Mouse (Mus musculus): Measurements from ENCODE around the gene Tmem212. TPM values are rescaled to one million over a fixed set of nuclear protein-coding genes. Genes with fewer than 3 reads are reported as not detected.

The Tmem212 gene
- polyA plus RNA-seq, 1 experiment from 2014 or later: not detected

DNA sequence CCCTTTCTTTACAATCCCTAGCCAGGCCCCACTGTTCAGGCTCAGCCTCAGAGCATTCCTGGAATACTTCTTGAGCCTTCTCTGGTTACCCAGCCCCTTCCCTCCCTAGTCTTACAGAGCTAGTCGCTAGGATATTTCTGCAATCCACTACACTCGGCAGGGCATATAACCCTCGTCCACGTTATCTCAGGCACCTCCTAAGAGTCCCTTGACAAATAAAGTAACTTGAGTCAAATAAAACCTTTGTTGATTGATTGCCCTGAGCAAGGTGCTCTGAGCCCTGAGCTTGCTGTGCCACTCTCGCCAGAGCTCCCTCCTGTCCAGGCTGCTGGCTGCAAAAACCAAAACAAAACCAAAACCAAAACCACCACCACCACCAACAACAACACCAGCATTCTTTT is 37.0 kb downstream of the Tmem212 start:
- Histone ChIP-seq H3K9me3 (replicated peaks; ENCODE audit: control insufficient read depth, low read length) (no peaks in the 10 kb centered on the region), H3K27ac (ENCODE audit: low read length) (peak overlapping the region; percentile 92), H3K4me1 (ENCODE audit: control insufficient read depth, insufficient read depth, low read length) (peaks cover 55% of the 10 kb centered on the region), H3K9ac (ENCODE audit: low read length) (peak overlapping the region; percentile 31), H3K4me3 (ENCODE audit: low read length) (peak overlapping the region; percentile 31), H3K27me3 (ENCODE audit: control insufficient read depth, insufficient read depth, low read length) (no peaks in the 10 kb centered on the region), H3K36me3 (ENCODE audit: control insufficient read depth, insufficient read depth) (no peaks in the 10 kb centered on the region), H3K4me2 (ENCODE audit: low read depth, low read length) (peak overlapping the region; percentile 63)
- WGBS: 4% methylated on average over 5 of the region's 5 CpGs
- peak; percentile 62; the same call in 1 of the 2 replicates for ATAC-seq (replicated peaks; ENCODE audit: extremely low read depth, insufficient read depth, low FRiP score)

DNA sequence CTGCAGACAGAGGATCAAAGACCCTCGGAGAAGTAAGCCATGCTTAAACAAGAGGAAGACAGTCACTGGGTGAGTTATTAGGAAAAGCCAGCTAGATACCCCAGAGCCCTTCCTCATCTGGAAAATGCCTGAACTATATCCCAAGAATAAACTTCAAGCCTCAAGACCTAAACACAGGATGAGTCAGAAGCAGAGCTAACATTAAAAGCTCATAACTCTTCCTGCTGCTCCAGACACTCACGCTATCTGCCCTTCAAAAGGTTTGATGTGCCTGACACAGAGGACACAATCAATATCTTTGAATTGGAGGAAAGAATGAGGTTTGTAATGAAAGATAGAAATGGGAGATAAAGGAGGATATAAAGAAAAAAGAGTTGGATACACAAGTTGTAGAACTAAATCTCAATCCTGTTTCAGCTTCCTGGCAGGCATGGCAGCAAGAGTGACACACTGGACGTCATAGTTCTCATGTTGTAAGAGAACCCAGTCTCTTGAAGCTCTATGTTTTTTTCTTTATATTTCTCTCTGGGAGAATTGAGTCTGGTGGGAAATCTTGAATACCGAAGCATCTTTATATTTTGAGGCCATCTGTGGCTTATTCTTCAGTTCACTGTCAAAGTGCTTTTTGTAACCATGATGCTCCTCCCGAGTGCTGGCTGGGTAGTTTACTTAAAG is 37.6 kb downstream of the Tmem212 start:
- peaks cover 50% of the 10 kb centered on the region for H3K4me1 ChIP-seq (ENCODE audit: control insufficient read depth, insufficient read depth, low read length)

DNA sequence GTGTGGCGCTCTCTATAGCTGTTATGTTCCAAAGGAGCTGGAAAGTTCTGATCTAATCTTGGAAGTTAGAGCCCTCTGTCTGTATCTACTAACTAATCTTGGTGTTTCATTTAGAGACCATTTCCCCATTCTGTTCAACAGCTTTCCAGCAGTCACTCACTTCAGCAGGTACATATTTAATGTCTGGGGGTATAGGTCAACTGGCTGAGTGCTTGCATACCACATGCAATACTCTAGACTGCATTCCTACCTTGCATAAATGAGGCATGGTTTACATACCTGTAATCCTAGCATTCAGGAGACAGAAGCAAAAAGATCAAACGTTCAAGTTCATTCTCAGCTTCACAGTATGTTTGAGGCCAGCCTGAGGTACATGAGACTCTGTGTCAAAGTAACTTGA is 39.9 kb downstream of the Tmem212 start:
- no peak for ATAC-seq (replicated peaks; ENCODE audit: extremely low read depth, insufficient read depth, low FRiP score)
- 69% methylated on average over 2 of the region's 2 CpGs for whole genome bisulfite sequencing
- peaks cover 30% of the 10 kb centered on the region for H3K4me1 ChIP-seq (ENCODE audit: control insufficient read depth, insufficient read depth, low read length)

More for the DNA sequence above, 37.6 kb downstream of the Tmem212 start:
- Histone ChIP-seq H3K9ac (ENCODE audit: low read length) (peak overlapping the region; percentile 31), H3K27me3 (ENCODE audit: control insufficient read depth, insufficient read depth, low read length) (no peaks in the 10 kb centered on the region), H3K36me3 (ENCODE audit: control insufficient read depth, insufficient read depth) (no peaks in the 10 kb centered on the region), H3K4me3 (ENCODE audit: low read length) (no peak overlapping the region; the same call in 1 of the 2 replicates), H3K4me2 (ENCODE audit: low read depth, low read length) (peak overlapping the region; percentile 63), H3K9me3 (replicated peaks; ENCODE audit: control insufficient read depth, low read length) (no peaks in the 10 kb centered on the region), H3K27ac (ENCODE audit: low read length) (peak overlapping the region; percentile 92)
- no peak for ATAC-seq (replicated peaks; ENCODE audit: extremely low read depth, insufficient read depth, low FRiP score)
- WGBS: 36% methylated on average over 5 of the region's 5 CpGs

DNA sequence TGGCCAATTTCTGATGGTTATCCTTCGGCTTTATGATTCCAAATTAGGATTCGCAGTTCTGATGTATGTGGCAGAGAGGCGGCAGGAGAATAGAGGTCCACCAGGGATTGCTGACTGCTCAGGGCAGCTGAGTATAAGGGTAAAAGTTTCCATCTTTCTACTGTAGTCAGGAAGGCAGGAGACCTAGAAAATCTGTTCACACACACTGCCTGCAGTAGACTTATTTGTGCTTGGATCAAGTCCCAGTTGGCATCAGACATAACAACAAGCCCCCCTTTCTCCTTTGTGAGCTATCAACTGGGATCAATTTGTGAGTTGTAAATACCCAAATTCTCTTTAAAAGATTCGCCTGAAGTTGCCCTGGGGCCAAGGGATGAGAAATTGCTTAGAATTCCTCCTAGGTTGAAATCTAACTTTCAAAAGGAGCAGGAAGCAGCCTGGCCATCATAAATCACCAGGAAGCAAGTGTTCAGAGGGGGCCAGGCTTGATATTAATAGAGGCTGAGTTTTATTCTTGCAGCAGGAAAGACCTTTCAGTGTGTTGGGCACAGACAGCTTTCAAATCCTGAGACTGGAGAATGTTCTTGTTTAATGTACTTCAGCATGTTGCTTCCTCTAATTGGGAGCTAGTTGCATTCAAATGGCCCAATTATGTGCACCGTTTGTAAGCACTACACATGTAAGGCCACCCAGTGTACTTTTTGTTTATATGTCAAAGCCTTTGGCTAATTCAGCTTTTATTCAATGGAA is 41.6 kb downstream of the Tmem212 start:
- Histone ChIP-seq H3K27ac (ENCODE audit: low read length) (no peak overlapping the region), H3K4me3 (ENCODE audit: low read length) (no peak overlapping the region), H3K27me3 (ENCODE audit: control insufficient read depth, insufficient read depth, low read length) (no peaks in the 10 kb centered on the region), H3K36me3 (ENCODE audit: control insufficient read depth, insufficient read depth) (no peaks in the 10 kb centered on the region), H3K9ac (ENCODE audit: low read length) (no peak overlapping the region), H3K4me2 (ENCODE audit: low read depth, low read length) (no peak overlapping the region), H3K9me3 (replicated peaks; ENCODE audit: control insufficient read depth, low read length) (no peaks in the 10 kb centered on the region), H3K4me1 (ENCODE audit: control insufficient read depth, insufficient read depth, low read length) (peaks cover 17% of the 10 kb centered on the region)
- ATAC-seq (replicated peaks; ENCODE audit: extremely low read depth, insufficient read depth, low FRiP score): no peak
- WGBS: 83% methylated on average over 5 of the region's 5 CpGs

More for the DNA sequence above, 39.9 kb downstream of the Tmem212 start:
- no peaks in the 10 kb centered on the region for H3K36me3 ChIP-seq (ENCODE audit: control insufficient read depth, insufficient read depth)
- no peak overlapping the region for H3K4me2 ChIP-seq (ENCODE audit: low read depth, low read length)
- no peak overlapping the region for H3K4me3 ChIP-seq (ENCODE audit: low read length)
- H3K27ac ChIP-seq (ENCODE audit: low read length): no peak overlapping the region
- no peak overlapping the region for H3K9ac ChIP-seq (ENCODE audit: low read length)
- H3K27me3 ChIP-seq (ENCODE audit: control insufficient read depth, insufficient read depth, low read length): no peaks in the 10 kb centered on the region
- no peaks in the 10 kb centered on the region for H3K9me3 ChIP-seq (replicated peaks; ENCODE audit: control insufficient read depth, low read length)

DNA sequence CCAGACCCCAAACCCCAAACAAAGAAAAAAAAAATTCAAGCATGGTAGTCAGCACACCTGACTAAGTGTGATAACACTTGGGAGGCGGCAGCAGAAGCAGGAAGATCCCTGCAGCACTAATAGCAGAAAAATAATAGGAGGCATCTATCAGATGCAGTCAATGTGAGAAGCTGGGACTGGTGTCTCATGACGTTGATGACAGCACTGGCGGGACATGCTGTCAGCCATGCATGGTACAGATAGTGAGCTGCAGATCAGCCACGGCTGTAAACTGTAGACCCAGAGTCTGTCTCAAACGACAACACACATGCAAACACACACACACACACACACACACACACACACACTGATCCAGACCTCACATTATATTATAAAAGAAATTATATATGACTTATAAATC is 52.9 kb downstream of the Tmem212 start:
- no peak for ATAC-seq (replicated peaks; ENCODE audit: extremely low read depth, insufficient read depth, low FRiP score)
- peaks cover 7% of the 10 kb centered on the region for H3K4me1 ChIP-seq (ENCODE audit: control insufficient read depth, insufficient read depth, low read length)
- H3K27me3 ChIP-seq (ENCODE audit: control insufficient read depth, insufficient read depth, low read length): no peaks in the 10 kb centered on the region
- no peak overlapping the region for H3K27ac ChIP-seq (ENCODE audit: low read length)
- no peak overlapping the region for H3K9ac ChIP-seq (ENCODE audit: low read length)
- 37% methylated on average over 5 of the region's 5 CpGs for WGBS
- no peak overlapping the region for H3K4me2 ChIP-seq (ENCODE audit: low read depth, low read length)
- H3K36me3 ChIP-seq (ENCODE audit: control insufficient read depth, insufficient read depth): no peaks in the 10 kb centered on the region
- no peak overlapping the region for H3K4me3 ChIP-seq (ENCODE audit: low read length)
- H3K9me3 ChIP-seq (replicated peaks; ENCODE audit: control insufficient read depth, low read length): no peaks in the 10 kb centered on the region

DNA sequence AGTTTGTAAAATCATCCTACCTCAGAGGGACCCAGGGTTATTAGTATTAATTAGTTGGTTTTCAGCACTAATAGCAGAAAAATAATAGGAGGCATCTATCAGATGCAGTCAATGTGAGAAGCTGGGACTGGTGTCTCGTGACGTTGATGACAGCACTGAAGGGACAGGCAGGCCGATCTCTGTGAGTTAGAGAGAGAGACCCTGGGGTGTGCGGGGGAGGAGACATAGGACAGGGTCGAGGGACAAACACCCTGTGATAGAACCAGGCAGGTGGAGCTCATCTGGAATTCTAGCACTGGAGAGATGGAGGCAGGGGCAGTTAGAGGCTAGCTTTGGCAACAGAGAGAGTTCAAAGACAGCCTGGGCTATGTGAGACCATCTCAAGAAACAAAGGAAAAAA is 53.3 kb downstream of the Tmem212 start:
- Histone ChIP-seq H3K27ac (ENCODE audit: low read length) (no peak overlapping the region), H3K4me2 (ENCODE audit: low read depth, low read length) (no peak overlapping the region), H3K36me3 (ENCODE audit: control insufficient read depth, insufficient read depth) (no peaks in the 10 kb centered on the region), H3K4me1 (ENCODE audit: control insufficient read depth, insufficient read depth, low read length) (peaks cover 7% of the 10 kb centered on the region), H3K9ac (ENCODE audit: low read length) (no peak overlapping the region), H3K4me3 (ENCODE audit: low read length) (no peak overlapping the region), H3K27me3 (ENCODE audit: control insufficient read depth, insufficient read depth, low read length) (no peaks in the 10 kb centered on the region), H3K9me3 (replicated peaks; ENCODE audit: control insufficient read depth, low read length) (no peaks in the 10 kb centered on the region)
- 51% methylated on average over 5 of the region's 5 CpGs for WGBS
- no peak for ATAC-seq (replicated peaks; ENCODE audit: extremely low read depth, insufficient read depth, low FRiP score)

DNA sequence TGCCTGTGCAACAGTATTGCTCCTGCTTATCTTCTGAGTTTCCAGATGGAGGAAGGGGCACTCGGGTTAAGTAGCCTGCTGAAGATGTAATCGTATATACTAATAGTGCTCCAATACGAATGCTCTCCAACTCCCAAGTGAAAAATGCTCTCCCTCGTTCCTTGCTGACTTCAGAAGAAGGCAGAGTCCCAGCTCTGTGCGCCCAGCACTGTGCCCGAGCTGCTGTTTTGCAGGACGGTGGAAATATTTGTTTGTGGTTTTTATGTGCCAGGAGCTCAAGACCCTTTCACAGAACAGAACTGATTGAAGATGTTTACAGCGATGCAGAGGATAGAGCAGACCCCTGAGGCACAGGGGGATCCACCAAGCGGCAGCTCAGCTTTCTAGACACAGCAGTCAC is 55.9 kb downstream of the Tmem212 start:
- H3K36me3 ChIP-seq (ENCODE audit: control insufficient read depth, insufficient read depth): no peaks in the 10 kb centered on the region
- peaks cover 10% of the 10 kb centered on the region for H3K4me1 ChIP-seq (ENCODE audit: control insufficient read depth, insufficient read depth, low read length)
- H3K4me2 ChIP-seq (ENCODE audit: low read depth, low read length): peak overlapping the region; percentile 57
- ATAC-seq (replicated peaks; ENCODE audit: extremely low read depth, insufficient read depth, low FRiP score): no peak; the same call in 1 of the 2 replicates
- H3K9ac ChIP-seq (ENCODE audit: low read length): 0 out of 2 replicates have a peak overlapping the region, but pooled peaks have one; percentile 25
- no peaks in the 10 kb centered on the region for H3K9me3 ChIP-seq (replicated peaks; ENCODE audit: control insufficient read depth, low read length)
- no peaks in the 10 kb centered on the region for H3K27me3 ChIP-seq (ENCODE audit: control insufficient read depth, insufficient read depth, low read length)
- peak overlapping the region; percentile 25; the same call in 1 of the 2 replicates for H3K4me3 ChIP-seq (ENCODE audit: low read length)
- 28% methylated on average over 9 of the region's 9 CpGs for WGBS
- no peak overlapping the region for H3K27ac ChIP-seq (ENCODE audit: low read length)

DNA sequence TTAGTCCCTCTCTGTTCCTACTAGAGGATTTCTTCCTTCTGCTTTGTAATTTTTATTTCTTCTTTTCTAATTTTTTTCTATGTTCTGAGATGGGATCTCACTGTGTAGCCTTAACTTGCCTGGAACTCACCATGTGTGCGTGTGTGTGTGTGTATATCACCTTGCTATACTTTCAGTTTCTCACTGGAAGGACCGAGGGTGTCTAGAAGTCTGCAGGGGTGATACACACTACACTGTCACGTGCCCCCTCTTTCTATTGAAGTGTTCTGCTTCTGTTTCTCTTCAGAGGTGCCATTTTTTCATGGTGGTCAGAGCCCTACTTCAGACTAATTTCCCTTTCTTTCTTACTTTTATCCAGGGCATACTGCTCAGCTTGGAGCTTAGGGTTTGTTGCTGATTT is 56.4 kb downstream of the Tmem212 start:
- no peak overlapping the region for H3K27ac ChIP-seq (ENCODE audit: low read length)
- no peaks in the 10 kb centered on the region for H3K9me3 ChIP-seq (replicated peaks; ENCODE audit: control insufficient read depth, low read length)
- H3K36me3 ChIP-seq (ENCODE audit: control insufficient read depth, insufficient read depth): no peaks in the 10 kb centered on the region
- peaks cover 10% of the 10 kb centered on the region for H3K4me1 ChIP-seq (ENCODE audit: control insufficient read depth, insufficient read depth, low read length)
- peak overlapping the region; percentile 57 for H3K4me2 ChIP-seq (ENCODE audit: low read depth, low read length)
- H3K9ac ChIP-seq (ENCODE audit: low read length): 0 out of 2 replicates have a peak overlapping the region, but pooled peaks have one; percentile 25
- WGBS: 35% methylated on average over 3 of the region's 3 CpGs
- peak overlapping the region; percentile 25; the same call in 1 of the 2 replicates for H3K4me3 ChIP-seq (ENCODE audit: low read length)
- H3K27me3 ChIP-seq (ENCODE audit: control insufficient read depth, insufficient read depth, low read length): no peaks in the 10 kb centered on the region
- no peak for ATAC-seq (replicated peaks; ENCODE audit: extremely low read depth, insufficient read depth, low FRiP score)

DNA sequence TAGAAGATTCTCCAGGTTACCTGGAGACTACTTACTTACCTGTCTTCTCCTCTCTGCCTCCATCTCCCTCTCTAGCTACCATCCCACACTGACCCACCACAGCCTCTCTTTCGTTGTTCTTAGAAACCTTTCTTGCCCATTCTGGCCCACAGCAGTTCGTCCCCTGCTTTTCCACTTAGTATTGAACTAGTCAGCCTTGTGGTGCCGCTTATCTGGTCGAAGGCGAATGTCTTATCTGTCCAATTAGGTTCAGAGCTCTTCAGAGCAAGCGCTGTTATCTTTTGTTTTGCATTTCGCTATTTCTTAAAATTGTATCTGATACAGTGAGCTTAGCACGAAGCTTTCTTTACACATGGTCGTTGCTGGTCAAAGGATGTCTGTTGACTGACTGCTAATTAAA is 56.9 kb downstream of the Tmem212 start:
- H3K4me2 ChIP-seq (ENCODE audit: low read depth, low read length): no peak overlapping the region; the same call in 1 of the 2 replicates
- 50% methylated on average over 9 of the region's 9 CpGs for WGBS
- no peak for ATAC-seq (replicated peaks; ENCODE audit: extremely low read depth, insufficient read depth, low FRiP score)

More for the DNA sequence above, 56.9 kb downstream of the Tmem212 start:
- Histone ChIP-seq H3K27me3 (ENCODE audit: control insufficient read depth, insufficient read depth, low read length) (no peaks in the 10 kb centered on the region), H3K9ac (ENCODE audit: low read length) (no peak overlapping the region), H3K4me3 (ENCODE audit: low read length) (no peak overlapping the region), H3K27ac (ENCODE audit: low read length) (no peak overlapping the region), H3K36me3 (ENCODE audit: control insufficient read depth, insufficient read depth) (no peaks in the 10 kb centered on the region), H3K9me3 (replicated peaks; ENCODE audit: control insufficient read depth, low read length) (no peaks in the 10 kb centered on the region), H3K4me1 (ENCODE audit: control insufficient read depth, insufficient read depth, low read length) (peaks cover 10% of the 10 kb centered on the region)
